Mouse (Mus musculus) G1E (cell line): Measurements from ENCODE around the gene Mdm4.

ENCODE experiments used
- CTCF ChIP-seq: IDR thresholded peaks from 2 replicates; pipeline ENCODE4 v1.5.1; 2012; ENCODE audit warnings: low read depth, low read length, inconsistent platforms, mixed read lengths
- GATA1 ChIP-seq: IDR thresholded peaks from 2 replicates; pipeline ENCODE4 v1.6.1; 2012; ENCODE audit warnings: borderline replicate concordance, low read length, inconsistent platforms, mixed read lengths
- GATA2 ChIP-seq: IDR thresholded peaks from 2 replicates; pipeline ENCODE4 v1.6.1; 2012; ENCODE audit warnings: low read depth, low read length, inconsistent platforms, borderline replicate concordance

- no peak for TF ChIP-seq CTCF
- TF ChIP-seq GATA1, result no peak
- TF ChIP-seq GATA2, result no peak
Measured at GRCm38 (mm10) chr1:132915849-132916493, 114.4 kb downstream of the Mdm4 start.
